Mouse (Mus musculus) liver, embryonic 16.5 days (tissue): ENCODE results near the gene Wdr83. TPM values are rescaled to one million over a fixed set of nuclear protein-coding genes. Genes with fewer than 3 reads are reported as not detected.
A peak's percentile ranks its signal among the peaks of the same experiment; 100 is the strongest.
"Not testable (repeated sequence)": the region's sequence is repeated elsewhere in the genome, so short reads cannot be mapped to it uniquely, and the experiment has no call there.

ENCODE experiments used
- ATAC-seq: fragments of 200-750 bp; cut with Nextera tagmentation; 2 replicates; pipeline ENCODE4 v1.8.0; 2017; ENCODE audit warnings: low read depth, mild to moderate bottlenecking, moderate number of reproducible peaks, moderate library complexity
- H3K27ac ChIP-seq: fragments of 300-500 bp; sonication (generic); 2 replicates; pipeline ENCODE4 v1.5.1; 2014; ENCODE audit warnings: mild to moderate bottlenecking, low read length
- H3K27me3 ChIP-seq: fragments of 300-500 bp; sonication (generic); 2 replicates; pipeline ENCODE4 v1.6.1; 2014; ENCODE audit warnings: low read depth, low read length, mixed read lengths; ENCODE audit not compliant: control insufficient read depth, insufficient read depth
- H3K36me3 ChIP-seq: fragments of 300-500 bp; sonication (generic); 2 replicates; pipeline ENCODE4 v1.6.1; 2014; ENCODE audit warnings: mild to moderate bottlenecking; ENCODE audit not compliant: control insufficient read depth, insufficient read depth
- H3K4me1 ChIP-seq: fragments of 300-500 bp; sonication (generic); 2 replicates; pipeline ENCODE4 v1.6.1; 2014; ENCODE audit warnings: low read depth, low read length, mixed read lengths; ENCODE audit not compliant: control insufficient read depth
- H3K4me2 ChIP-seq: fragments of 300-500 bp; sonication (generic); 2 replicates; pipeline ENCODE4 v1.6.1; 2014; ENCODE audit warnings: low read depth, low read length, mixed read lengths
- H3K4me3 ChIP-seq: fragments of 300-500 bp; sonication (generic); 2 replicates; pipeline ENCODE4 v1.5.1; 2014; ENCODE audit warnings: low read depth, mild to moderate bottlenecking, low read length
- H3K9ac ChIP-seq: fragments of 300-500 bp; sonication (generic); 2 replicates; pipeline ENCODE4 v1.6.1; 2014; ENCODE audit warnings: low read depth, low read length
- H3K9me3 ChIP-seq: fragments of 300-500 bp; sonication (generic); replicated peaks from 2 replicates; pipeline ENCODE4 v1.6.1; 2016; ENCODE audit warnings: low read length; ENCODE audit not compliant: control insufficient read depth
- WGBS: fragments of 180-500 bp; shearing (Covaris S2); extraction: QIAGEN DNeasy Blood & Tissue Kit; methylation state at CpG from one replicate; pipeline ENCODE4 v1.1.7; 2014; ENCODE audit not compliant: insufficient replicate concordance; 5-methylcytosine and 5-hydroxymethylcytosine counted together
- polyA plus RNA-seq: library from polyadenylated mRNA; unstranded; fragments of >200 nt; fragmentation: Nextera tagmentation; extraction: Ambion mirVana; gene quantifications from 2 replicates; pipeline ENCODE4 v1.2.1, GENCODE M21; 2015

Wdr83 gene
- polyA plus RNA-seq, 1 experiment from 2014 or later, result 22.0 TPM

- peaks cover 39% of the 10 kb centered on the region for H3K4me1 ChIP-seq
- H3K9me3 ChIP-seq, result no peaks in the 10 kb centered on the region
- no peaks in the 10 kb centered on the region for H3K27me3 ChIP-seq
- under 1% methylated on average over 30 of the region's 30 CpGs for WGBS
- peak within 1 kb of the TSS; percentile 74 for H3K9ac ChIP-seq
- H3K36me3 ChIP-seq, result peaks cover 9% of the 10 kb centered on the region
- ATAC-seq, result peak; percentile 89
- peak within 1 kb of the TSS; percentile 78 for H3K4me3 ChIP-seq
- peak within 1 kb of the TSS; percentile 45 for H3K27ac ChIP-seq
- H3K4me2 ChIP-seq, result peak within 1 kb of the TSS; percentile 91
Measured at GRCm38 (mm10) chr8:85083108-85083813, 2.2 kb upstream of the Wdr83 start, which contains the start of gene Man2b1. TSS of gene Man2b1 (plus strand) at chr8:85083270.

- not testable (repeated sequence) for H3K4me3 ChIP-seq, ATAC-seq, H3K36me3 ChIP-seq, H3K9ac ChIP-seq, H3K27me3 ChIP-seq, H3K9me3 ChIP-seq
- Histone ChIP-seq H3K27ac (0 out of 2 replicates have a peak overlapping the region, but pooled peaks have one; percentile 9), H3K4me2 (peak overlapping the region; percentile 11; the same call in 1 of the 2 replicates), H3K4me1 (peaks cover 40% of the 10 kb centered on the region)
- 28% methylated on average over 4 of the region's 4 CpGs for WGBS
Measured at GRCm38 (mm10) chr8:85082169-85082568, 1.1 kb upstream of the Wdr83 start.

GRCm38 (mm10) chr8:85080532-85081215 lies 432 bp downstream of the Wdr83 start, which contains the start of gene Wdr83os:
TSS of gene Wdr83os (plus strand) at chr8:85080740.
- 0% methylated on average over 30 of the region's 30 CpGs for WGBS
- H3K4me2 ChIP-seq, result peak within 1 kb of the TSS; percentile 92
- H3K9ac ChIP-seq, result peak within 1 kb of the TSS; percentile 95
- H3K4me1 ChIP-seq, result peaks cover 53% of the 10 kb centered on the region
- ATAC-seq, result no peak
- H3K36me3 ChIP-seq, result peaks cover 6% of the 10 kb centered on the region; the same call in 1 of the 2 replicates
- H3K27me3 ChIP-seq, result no peaks in the 10 kb centered on the region
- peak within 1 kb of the TSS; percentile 89 for H3K4me3 ChIP-seq
- H3K9me3 ChIP-seq, result no peaks in the 10 kb centered on the region
- peak within 1 kb of the TSS; percentile 85 for H3K27ac ChIP-seq

DNA sequence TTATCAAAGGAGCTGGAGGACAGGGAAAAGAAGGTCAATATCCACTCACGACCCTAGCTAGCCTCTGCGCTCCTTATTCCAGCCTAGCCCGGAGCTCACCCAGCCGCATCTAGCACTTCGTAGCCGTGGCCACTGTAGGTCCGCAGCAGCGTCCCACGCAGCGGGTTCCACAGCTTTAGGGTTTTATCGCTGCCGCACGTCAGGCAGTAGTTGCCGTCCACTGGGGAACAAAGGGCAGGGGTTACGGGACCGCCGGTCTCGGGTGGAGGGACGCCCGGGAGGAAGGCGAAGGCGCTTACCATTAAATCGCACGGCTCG lies 933 bp downstream of the Wdr83 start:
- Histone ChIP-seq H3K9me3 (no peaks in the 10 kb centered on the region), H3K4me2 (peak overlapping the region; percentile 92), H3K9ac (peak overlapping the region; percentile 95), H3K4me3 (peak overlapping the region; percentile 89), H3K4me1 (peaks cover 58% of the 10 kb centered on the region), H3K27me3 (no peaks in the 10 kb centered on the region), H3K27ac (peak overlapping the region; percentile 85), H3K36me3 (peaks cover 7% of the 10 kb centered on the region; the same call in 1 of the 2 replicates)
- no peak for ATAC-seq
- WGBS, result under 1% methylated on average over 25 of the region's 25 CpGs

DNA sequence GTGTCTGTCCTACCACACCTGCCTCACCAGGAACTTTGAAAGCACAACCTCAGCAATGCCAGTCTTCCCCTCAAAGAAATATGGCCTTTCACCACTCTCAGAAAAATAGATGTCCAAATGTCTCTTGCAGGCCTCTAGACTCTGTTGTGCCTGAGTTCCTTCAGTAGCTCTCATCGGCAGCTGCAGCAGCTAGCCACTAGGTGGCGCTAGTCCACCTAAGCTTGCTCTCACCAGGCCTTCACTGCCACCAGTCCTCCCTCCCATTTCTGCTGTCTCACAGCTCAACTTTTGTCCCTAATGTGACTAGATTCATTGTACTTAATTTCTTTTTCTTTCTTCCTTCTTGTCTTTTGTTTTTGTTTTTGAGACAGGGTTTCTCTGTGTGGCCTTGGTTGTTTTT lies 4.1 kb downstream of the Wdr83 start:
- ATAC-seq, result peak; percentile 38; the same call in 1 of the 2 replicates
- Histone ChIP-seq H3K36me3 (peaks cover 21% of the 10 kb centered on the region), H3K27ac (peak overlapping the region; percentile 39; the same call in 1 of the 2 replicates)

DNA sequence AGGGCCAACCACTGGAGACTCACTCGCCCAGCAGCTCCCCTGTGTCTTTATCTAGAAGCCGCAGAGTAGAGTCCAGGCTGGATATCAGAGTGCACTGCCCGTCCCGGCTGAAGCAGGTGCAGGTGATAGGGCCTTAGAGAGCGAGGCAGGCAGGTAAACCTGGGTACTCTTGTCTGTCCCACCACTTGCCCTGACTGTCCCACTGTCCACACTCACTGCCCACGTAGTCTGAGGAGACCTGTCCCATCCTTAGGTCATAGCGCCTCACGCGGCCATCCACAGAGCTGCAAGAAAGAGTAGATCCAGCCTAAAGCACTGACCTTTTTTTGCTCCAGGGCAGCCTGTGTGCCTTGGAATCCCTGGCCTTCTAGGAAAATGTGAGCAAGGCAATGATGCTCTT lies 5.1 kb downstream of the Wdr83 start:
- Histone ChIP-seq H3K9me3 (no peaks in the 10 kb centered on the region), H3K4me2 (peak overlapping the region; percentile 24), H3K27me3 (no peaks in the 10 kb centered on the region), H3K4me3 (no peak overlapping the region), H3K27ac (peak overlapping the region; percentile 22), H3K9ac (no peak overlapping the region), H3K36me3 (peaks cover 21% of the 10 kb centered on the region), H3K4me1 (peaks cover 47% of the 10 kb centered on the region)
- WGBS, result 58% methylated on average over 9 of the region's 9 CpGs
- peak; percentile 52 for ATAC-seq

More for the DNA sequence above, 4.1 kb downstream of the Wdr83 start:
- WGBS, result 0% methylated on average over 2 of the region's 2 CpGs
- H3K4me3 ChIP-seq, result no peak overlapping the region
- no peak overlapping the region for H3K4me2 ChIP-seq
- peak overlapping the region; percentile 30; the same call in 1 of the 2 replicates for H3K9ac ChIP-seq
- no peaks in the 10 kb centered on the region for H3K27me3 ChIP-seq
- peaks cover 53% of the 10 kb centered on the region for H3K4me1 ChIP-seq
- no peaks in the 10 kb centered on the region for H3K9me3 ChIP-seq

DNA sequence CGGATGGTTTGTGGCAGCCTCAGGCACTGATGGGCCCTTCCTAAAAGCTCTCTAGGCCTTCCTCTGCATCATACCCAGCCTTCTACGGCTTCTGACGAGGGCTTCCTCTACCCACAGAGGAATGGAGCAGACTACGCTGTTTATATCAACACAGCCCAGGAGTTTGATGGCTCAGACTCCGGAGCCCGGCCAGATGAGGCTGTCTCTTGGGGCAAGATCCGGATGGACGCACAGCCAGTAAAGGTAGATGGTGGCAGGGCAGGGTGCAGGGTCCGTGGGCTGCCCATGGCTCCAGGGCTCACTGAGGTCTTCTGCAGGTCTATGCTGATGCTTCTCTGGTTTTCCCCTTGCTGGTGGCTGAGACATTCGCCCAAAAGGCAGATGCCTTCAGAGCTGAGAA lies 6.5 kb downstream of the Wdr83 start:
- Histone ChIP-seq H3K27me3 (no peaks in the 10 kb centered on the region), H3K9me3 (no peaks in the 10 kb centered on the region), H3K36me3 (peaks cover 21% of the 10 kb centered on the region), H3K9ac (no peak overlapping the region), H3K4me3 (no peak overlapping the region), H3K4me1 (peaks cover 51% of the 10 kb centered on the region), H3K4me2 (no peak overlapping the region), H3K27ac (peak overlapping the region; percentile 13)
- WGBS, result 84% methylated on average over 10 of the region's 10 CpGs
- ATAC-seq, result no peak

DNA sequence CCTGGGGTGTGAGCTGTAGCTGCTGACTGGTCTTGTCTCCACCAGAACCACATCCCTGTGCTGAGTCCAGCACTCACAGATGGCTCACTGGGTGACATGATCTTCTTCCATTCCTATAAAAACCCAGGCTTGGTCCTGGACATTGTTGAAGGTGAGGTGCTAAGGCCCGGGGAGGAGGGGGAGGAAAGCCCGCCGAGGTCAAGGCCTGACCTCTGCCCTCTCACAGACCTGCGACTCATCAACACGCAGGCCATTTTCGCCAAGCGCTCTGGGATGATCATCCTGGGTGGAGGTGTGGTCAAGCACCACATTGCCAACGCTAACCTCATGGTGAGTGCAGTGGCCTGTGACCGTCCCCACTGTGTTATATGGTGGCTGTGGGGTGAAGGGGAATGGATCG lies 6.9 kb downstream of the Wdr83 start:
- no peak overlapping the region for H3K4me3 ChIP-seq
- no peaks in the 10 kb centered on the region for H3K27me3 ChIP-seq
- H3K27ac ChIP-seq, result peak overlapping the region; percentile 13; the same call in 1 of the 2 replicates
- WGBS, result 79% methylated on average over 10 of the region's 10 CpGs
- peaks cover 47% of the 10 kb centered on the region for H3K4me1 ChIP-seq
- H3K9ac ChIP-seq, result no peak overlapping the region
- no peak overlapping the region for H3K4me2 ChIP-seq
- no peak for ATAC-seq
- peaks cover 21% of the 10 kb centered on the region for H3K36me3 ChIP-seq
- no peaks in the 10 kb centered on the region for H3K9me3 ChIP-seq
